Mouse (Mus musculus): ENCODE measurements around the gene Asic2. TPM values are rescaled to one million over a fixed set of nuclear protein-coding genes. Genes with fewer than 3 reads are reported as not detected.
A peak's percentile ranks its signal among the peaks of the same experiment; 100 is the strongest.

Gene Asic2
- polyA plus RNA-seq, 1 experiment from 2014 or later = 1.6 TPM

- DNase-seq (ENCODE audit: low spot score, missing footprints) = no peak
- no peaks in the 10 kb centered on the region for H3K27me3 ChIP-seq (ENCODE audit: control insufficient read depth, insufficient read depth, low read length)
- no peak overlapping the region for H3K4me3 ChIP-seq (ENCODE audit: low read depth, low read length)
- 42% methylated on average over 3 of the region's 3 CpGs for WGBS
- H3K9me3 ChIP-seq (ENCODE audit: control insufficient read depth, low read length) = no peaks in the 10 kb centered on the region
- no peaks in the 10 kb centered on the region for H3K36me3 ChIP-seq (ENCODE audit: control insufficient read depth, insufficient read depth, low read length)
- ATAC-seq (ENCODE audit: low FRiP score) = no peak
- no peaks in the 10 kb centered on the region for H3K4me1 ChIP-seq (ENCODE audit: control insufficient read depth, insufficient read depth, low read length)
- H3K9ac ChIP-seq (ENCODE audit: low read length) = no peak overlapping the region
- H3K4me2 ChIP-seq = no peak overlapping the region
- H3K27ac ChIP-seq (ENCODE audit: low read depth, low read length) = no peak overlapping the region
Observed at GRCm38 (mm10) chr11:81041671-81042070, 926.6 kb downstream of the Asic2 start.

- H3K4me1 ChIP-seq (ENCODE audit: control insufficient read depth, insufficient read depth, low read length) = no peaks in the 10 kb centered on the region
- no peak for DNase-seq (ENCODE audit: low spot score, missing footprints)
- 60% methylated on average over 5 of the region's 5 CpGs for WGBS
Observed at GRCm38 (mm10) chr11:81039976-81040375, 928.3 kb downstream of the Asic2 start.

GRCm38 (mm10) chr11:81032151-81032550, 936.1 kb downstream of the Asic2 start:
- no peak overlapping the region for H3K27ac ChIP-seq (ENCODE audit: low read depth, low read length)
- H3K27me3 ChIP-seq (ENCODE audit: control insufficient read depth, insufficient read depth, low read length) = no peaks in the 10 kb centered on the region
- DNase-seq (ENCODE audit: low spot score, missing footprints) (no peak), ATAC-seq (ENCODE audit: low FRiP score) (no peak)
- no peak overlapping the region for H3K4me2 ChIP-seq
- no peaks in the 10 kb centered on the region for H3K4me1 ChIP-seq (ENCODE audit: control insufficient read depth, insufficient read depth, low read length)
- no peaks in the 10 kb centered on the region for H3K9me3 ChIP-seq (ENCODE audit: control insufficient read depth, low read length)
- no peak overlapping the region for H3K4me3 ChIP-seq (ENCODE audit: low read depth, low read length)
- 83% methylated on average over 3 of the region's 3 CpGs for WGBS
- H3K36me3 ChIP-seq (ENCODE audit: control insufficient read depth, insufficient read depth, low read length) = no peaks in the 10 kb centered on the region
- H3K9ac ChIP-seq (ENCODE audit: low read length) = no peak overlapping the region

More at GRCm38 (mm10) chr11:81039976-81040375, 928.3 kb downstream of the Asic2 start:
- ATAC-seq (ENCODE audit: low FRiP score) = no peak
- no peak overlapping the region for H3K4me3 ChIP-seq (ENCODE audit: low read depth, low read length)
- H3K36me3 ChIP-seq (ENCODE audit: control insufficient read depth, insufficient read depth, low read length) = no peaks in the 10 kb centered on the region
- H3K9ac ChIP-seq (ENCODE audit: low read length) = no peak overlapping the region
- no peaks in the 10 kb centered on the region for H3K9me3 ChIP-seq (ENCODE audit: control insufficient read depth, low read length)
- H3K27me3 ChIP-seq (ENCODE audit: control insufficient read depth, insufficient read depth, low read length) = no peaks in the 10 kb centered on the region
- no peak overlapping the region for H3K27ac ChIP-seq (ENCODE audit: low read depth, low read length)
- H3K4me2 ChIP-seq = no peak overlapping the region

GRCm38 (mm10) chr11:81014776-81015175, 953.5 kb downstream of the Asic2 start:
- Histone ChIP-seq H3K4me1 (ENCODE audit: control insufficient read depth, insufficient read depth, low read length) (no peaks in the 10 kb centered on the region), H3K36me3 (ENCODE audit: control insufficient read depth, insufficient read depth, low read length) (no peaks in the 10 kb centered on the region), H3K4me2 (no peak overlapping the region), H3K9ac (ENCODE audit: low read length) (no peak overlapping the region), H3K4me3 (ENCODE audit: low read depth, low read length) (no peak overlapping the region), H3K9me3 (ENCODE audit: control insufficient read depth, low read length) (no peaks in the 10 kb centered on the region), H3K27me3 (ENCODE audit: control insufficient read depth, insufficient read depth, low read length) (no peaks in the 10 kb centered on the region), H3K27ac (ENCODE audit: low read depth, low read length) (no peak overlapping the region)
- ATAC-seq (ENCODE audit: low FRiP score) (no peak), DNase-seq (ENCODE audit: low spot score, missing footprints) (no peak)
- WGBS = 98% methylated on average over 8 of the region's 8 CpGs

- H3K9ac ChIP-seq (ENCODE audit: low read length) = no peak overlapping the region
- no peaks in the 10 kb centered on the region for H3K27me3 ChIP-seq (ENCODE audit: control insufficient read depth, insufficient read depth, low read length)
- ATAC-seq (ENCODE audit: low FRiP score) = no peak
- H3K36me3 ChIP-seq (ENCODE audit: control insufficient read depth, insufficient read depth, low read length) = no peaks in the 10 kb centered on the region
- 94% methylated on average over 6 of the region's 6 CpGs for WGBS
- H3K4me2 ChIP-seq = no peak overlapping the region
- H3K4me1 ChIP-seq (ENCODE audit: control insufficient read depth, insufficient read depth, low read length) = no peaks in the 10 kb centered on the region
- H3K4me3 ChIP-seq (ENCODE audit: low read depth, low read length) = no peak overlapping the region
- no peaks in the 10 kb centered on the region for H3K9me3 ChIP-seq (ENCODE audit: control insufficient read depth, low read length)
- no peak for DNase-seq (ENCODE audit: low spot score, missing footprints)
- no peak overlapping the region for H3K27ac ChIP-seq (ENCODE audit: low read depth, low read length)
Observed at GRCm38 (mm10) chr11:81013501-81013900, 954.8 kb downstream of the Asic2 start.

- WGBS = 91% methylated on average over 7 of the region's 7 CpGs
- Histone ChIP-seq H3K9me3 (ENCODE audit: control insufficient read depth, low read length) (no peaks in the 10 kb centered on the region), H3K27ac (ENCODE audit: low read depth, low read length) (no peak overlapping the region), H3K4me1 (ENCODE audit: control insufficient read depth, insufficient read depth, low read length) (no peaks in the 10 kb centered on the region), H3K4me2 (no peak overlapping the region), H3K27me3 (ENCODE audit: control insufficient read depth, insufficient read depth, low read length) (no peaks in the 10 kb centered on the region), H3K4me3 (ENCODE audit: low read depth, low read length) (no peak overlapping the region), H3K9ac (ENCODE audit: low read length) (no peak overlapping the region), H3K36me3 (ENCODE audit: control insufficient read depth, insufficient read depth, low read length) (no peaks in the 10 kb centered on the region)
- ATAC-seq (ENCODE audit: low FRiP score) (no peak), DNase-seq (ENCODE audit: low spot score, missing footprints) (no peak)
Observed at GRCm38 (mm10) chr11:81010766-81011165, 957.5 kb downstream of the Asic2 start.

GRCm38 (mm10) chr11:81009366-81009765, 958.9 kb downstream of the Asic2 start:
- Histone ChIP-seq H3K27ac (ENCODE audit: low read depth, low read length) (no peak overlapping the region), H3K27me3 (ENCODE audit: control insufficient read depth, insufficient read depth, low read length) (no peaks in the 10 kb centered on the region), H3K4me2 (no peak overlapping the region), H3K36me3 (ENCODE audit: control insufficient read depth, insufficient read depth, low read length) (no peaks in the 10 kb centered on the region), H3K4me1 (ENCODE audit: control insufficient read depth, insufficient read depth, low read length) (no peaks in the 10 kb centered on the region), H3K4me3 (ENCODE audit: low read depth, low read length) (no peak overlapping the region), H3K9ac (ENCODE audit: low read length) (no peak overlapping the region), H3K9me3 (ENCODE audit: control insufficient read depth, low read length) (no peaks in the 10 kb centered on the region)
- ATAC-seq (ENCODE audit: low FRiP score) = no peak
- 88% methylated on average over 12 of the region's 12 CpGs for WGBS
- DNase-seq (ENCODE audit: low spot score, missing footprints) = no peak

- Histone ChIP-seq H3K4me3 (ENCODE audit: low read depth, low read length) (no peak overlapping the region), H3K9ac (ENCODE audit: low read length) (no peak overlapping the region), H3K9me3 (ENCODE audit: control insufficient read depth, low read length) (no peaks in the 10 kb centered on the region), H3K36me3 (ENCODE audit: control insufficient read depth, insufficient read depth, low read length) (no peaks in the 10 kb centered on the region), H3K4me2 (no peak overlapping the region), H3K4me1 (ENCODE audit: control insufficient read depth, insufficient read depth, low read length) (peaks cover 3% of the 10 kb centered on the region; the same call in 1 of the 2 replicates), H3K27me3 (ENCODE audit: control insufficient read depth, insufficient read depth, low read length) (no peaks in the 10 kb centered on the region), H3K27ac (ENCODE audit: low read depth, low read length) (no peak overlapping the region)
- WGBS = 59% methylated on average over 2 of the region's 2 CpGs
- DNase-seq (ENCODE audit: low spot score, missing footprints) (peak; percentile 87), ATAC-seq (ENCODE audit: low FRiP score) (no peak)
Observed at GRCm38 (mm10) chr11:81005831-81006230, 962.4 kb downstream of the Asic2 start.

- Histone ChIP-seq H3K4me2 (no peak overlapping the region), H3K9ac (ENCODE audit: low read length) (no peak overlapping the region), H3K27ac (ENCODE audit: low read depth, low read length) (no peak overlapping the region), H3K27me3 (ENCODE audit: control insufficient read depth, insufficient read depth, low read length) (no peaks in the 10 kb centered on the region), H3K9me3 (ENCODE audit: control insufficient read depth, low read length) (no peaks in the 10 kb centered on the region), H3K4me3 (ENCODE audit: low read depth, low read length) (no peak overlapping the region), H3K36me3 (ENCODE audit: control insufficient read depth, insufficient read depth, low read length) (no peaks in the 10 kb centered on the region), H3K4me1 (ENCODE audit: control insufficient read depth, insufficient read depth, low read length) (peaks cover 3% of the 10 kb centered on the region; the same call in 1 of the 2 replicates)
- WGBS = 50% methylated on average over 10 of the region's 10 CpGs
- no peak for DNase-seq (ENCODE audit: low spot score, missing footprints)
- ATAC-seq (ENCODE audit: low FRiP score) = no peak
Observed at GRCm38 (mm10) chr11:81002769-81003430, 965.4 kb downstream of the Asic2 start.
